In genomic region chrX:139209191-139209828, GRCm38 (mm10) we compare ENCODE assay signal across 11 mouse cellular contexts. TPM values are rescaled to one million over a fixed set of nuclear protein-coding genes. Genes with fewer than 3 reads are reported as not detected.
DNase-seq lines count a peak whose midpoint lies in the region; ATAC-seq and TF ChIP-seq lines count a peak whose summit lies in the region.
"Not testable (repeated sequence)": the region's sequence is repeated elsewhere in the genome, so short reads cannot be mapped to it uniquely, and the experiment has no call there.
"Had no signal": no experiment of that assay in that cellular context is flagged by ENCODE, and none has a peak within 500 bp of the region (broad histone marks: within the 10 kb centered on the region; RNA-seq: fewer than 3 reads in every experiment).

No protein-coding gene starts in this region.

- not testable (repeated sequence) for H3K36me3 ChIP-seq in embryonic facial prominence, embryonic 15.5 days; heart, embryonic 12.5 days; hindbrain, embryonic 13.5 days; kidney, embryonic 14.5 days (ENCODE audit: control insufficient read depth, insufficient read depth, low read length); lung, embryonic 14.5 days (ENCODE audit: insufficient read depth); midbrain, embryonic 16.5 days (ENCODE audit: control insufficient read depth, insufficient read depth, low read length)

- 70% methylated on average over 4 of the region's 4 CpGs for WGBS in embryonic facial prominence, embryonic 15.5 days
- WGBS in heart, embryonic 12.5 days, result 70% methylated on average over 4 of the region's 4 CpGs
- 81% methylated on average over 4 of the region's 4 CpGs for WGBS in hindbrain, embryonic 13.5 days
- 74% methylated on average over 3 of the region's 4 CpGs for WGBS in kidney, embryonic 14.5 days
- WGBS in lung, embryonic 14.5 days, result 72% methylated on average over 4 of the region's 4 CpGs
- 72% methylated on average over 3 of the region's 4 CpGs for WGBS in midbrain, embryonic 16.5 days

- not testable (repeated sequence) for H3K27me3 ChIP-seq in embryonic facial prominence, embryonic 15.5 days; heart, embryonic 12.5 days (replicated peaks); hindbrain, embryonic 13.5 days; kidney, embryonic 14.5 days (ENCODE audit: control insufficient read depth, insufficient read depth, low read length); lung, embryonic 14.5 days (ENCODE audit: insufficient read depth, low read length); midbrain, embryonic 16.5 days (ENCODE audit: control insufficient read depth, insufficient read depth, low read depth, low read length)

- ATAC-seq in embryonic facial prominence, embryonic 15.5 days (ENCODE audit: insufficient number of reproducible peaks, low FRiP score, low TSS enrichment, low read depth); heart, embryonic 12.5 days (ENCODE audit: insufficient number of reproducible peaks, low FRiP score): not testable (repeated sequence)
- ATAC-seq in hindbrain, embryonic 13.5 days (ENCODE audit: low FRiP score), result 0 out of 2 replicates have a peak, but pooled peaks have one; percentile 36
- ATAC-seq in kidney, embryonic 14.5 days (ENCODE audit: low FRiP score, low TSS enrichment), result peak; percentile 36; the same call in 1 of the 2 replicates
- peak; percentile 44; the same call in 1 of the 2 replicates for ATAC-seq in lung, embryonic 14.5 days (ENCODE audit: insufficient read depth)
- 0 out of 2 replicates have a peak, but pooled peaks have one; percentile 48 for ATAC-seq in midbrain, embryonic 16.5 days

- not testable (repeated sequence) for H3K9ac ChIP-seq in embryonic facial prominence, embryonic 15.5 days; heart, embryonic 12.5 days; hindbrain, embryonic 13.5 days; kidney, embryonic 14.5 days (ENCODE audit: low read depth, low read length); lung, embryonic 14.5 days; midbrain, embryonic 16.5 days (ENCODE audit: low read depth, low read length)

- not testable (repeated sequence) for H3K9me3 ChIP-seq in embryonic facial prominence, embryonic 15.5 days (replicated peaks); heart, embryonic 12.5 days (replicated peaks); hindbrain, embryonic 13.5 days; kidney, embryonic 14.5 days (ENCODE audit: control insufficient read depth, low read length); lung, embryonic 14.5 days (ENCODE audit: low read depth, low read length); midbrain, embryonic 16.5 days (replicated peaks; ENCODE audit: control insufficient read depth, low read length, poor library complexity, severe bottlenecking)

- not testable (repeated sequence) for H3K4me2 ChIP-seq in embryonic facial prominence, embryonic 15.5 days (replicated peaks); heart, embryonic 12.5 days; kidney, embryonic 14.5 days (replicated peaks; ENCODE audit: low read depth, low read length)
- peak overlapping the region; percentile 59 for H3K4me2 ChIP-seq in hindbrain, embryonic 13.5 days
- peak overlapping the region; percentile 57 for H3K4me2 ChIP-seq in lung, embryonic 14.5 days
- H3K4me2 ChIP-seq in midbrain, embryonic 16.5 days (ENCODE audit: low read length), result peak overlapping the region; percentile 62

- H3K4me3 ChIP-seq in embryonic facial prominence, embryonic 15.5 days (replicated peaks), result peak overlapping the region; percentile 52; the same call in 1 of the 2 replicates
- 0 out of 2 replicates have a peak overlapping the region, but pooled peaks have one; percentile 60 for H3K4me3 ChIP-seq in heart, embryonic 12.5 days
- H3K4me3 ChIP-seq in hindbrain, embryonic 13.5 days, result peak overlapping the region; percentile 47; the same call in 1 of the 2 replicates
- H3K4me3 ChIP-seq in kidney, embryonic 14.5 days (ENCODE audit: low read length); lung, embryonic 14.5 days (ENCODE audit: low read depth, low read length); midbrain, embryonic 16.5 days (ENCODE audit: low read depth, low read length): not testable (repeated sequence)

- H3K27ac ChIP-seq in embryonic facial prominence, embryonic 15.5 days (replicated peaks); heart, embryonic 12.5 days (ENCODE audit: poor library complexity, severe bottlenecking); hindbrain, embryonic 13.5 days; kidney, embryonic 14.5 days (ENCODE audit: low read depth, low read length); lung, embryonic 14.5 days (ENCODE audit: low read depth); midbrain, embryonic 16.5 days (ENCODE audit: low read length): not testable (repeated sequence)

- not testable (repeated sequence) for TF ChIP-seq CTCF in lung, embryonic 14.5 days (IDR thresholded peaks at IDR 0.05; ENCODE audit: low read depth)

- DNase-seq in 3T3-L1 (ENCODE audit: low read depth, low spot score), result peak; percentile 35
- not testable (repeated sequence) for DNase-seq in lung, embryonic 14.5 days
- DNase-seq in retina, postnatal 1 day, result peak; percentile 25

- not testable (repeated sequence) for H3K4me1 ChIP-seq in embryonic facial prominence, embryonic 15.5 days; heart, embryonic 12.5 days (replicated peaks); hindbrain, embryonic 13.5 days (replicated peaks); kidney, embryonic 14.5 days (ENCODE audit: control insufficient read depth, insufficient read depth, low read length); lung, embryonic 14.5 days (ENCODE audit: insufficient read depth); midbrain, embryonic 16.5 days (ENCODE audit: control insufficient read depth, insufficient read depth, low read length)

RNA-seq across cellular contexts. Expression of gene Mum1l1, which starts 0.5 kb away (rescaled TPM):
- polyA plus RNA-seq in embryonic facial prominence, embryonic 15.5 days (2015; fragmentation: Nextera tagmentation; extraction: Ambion mirVana), result 25.4 and 25.7 TPM in 2 replicates
- 38.8 and 46.4 TPM in 2 replicates for polyA plus RNA-seq in heart, embryonic 12.5 days (2016; fragmentation: Nextera tagmentation; extraction: Ambion mirVana)
- 7.6 and 9.7 TPM in 2 replicates for polyA plus RNA-seq in hindbrain, embryonic 13.5 days (2015; fragmentation: Nextera tagmentation; extraction: Ambion mirVana)
- polyA plus RNA-seq in kidney, embryonic 14.5 days (2014; fragmentation: Nextera tagmentation; extraction: Ambion mirVana), result 15.0 and 17.2 TPM in 2 replicates
- polyA plus RNA-seq in lung, embryonic 14.5 days (2014; fragmentation: Nextera tagmentation; extraction: Ambion mirVana), result 39.3 and 39.6 TPM in 2 replicates
- 9.7 and 10.4 TPM in 2 replicates for polyA plus RNA-seq in midbrain, embryonic 16.5 days (2015; fragmentation: Nextera tagmentation; extraction: Ambion mirVana)

RNA-seq across cellular contexts. Expression of gene 4933428M09Rik, which starts 30.3 kb away (rescaled TPM):
- polyA plus RNA-seq in embryonic facial prominence, embryonic 15.5 days (2015; fragmentation: Nextera tagmentation; extraction: Ambion mirVana), result not detected in 2 replicates
- not detected in 2 replicates for polyA plus RNA-seq in heart, embryonic 12.5 days (2016; fragmentation: Nextera tagmentation; extraction: Ambion mirVana)
- not detected in 2 replicates for polyA plus RNA-seq in hindbrain, embryonic 13.5 days (2015; fragmentation: Nextera tagmentation; extraction: Ambion mirVana)
- polyA plus RNA-seq in kidney, embryonic 14.5 days (2014; fragmentation: Nextera tagmentation; extraction: Ambion mirVana), result not detected in 2 replicates
- not detected in 2 replicates for polyA plus RNA-seq in lung, embryonic 14.5 days (2014; fragmentation: Nextera tagmentation; extraction: Ambion mirVana)
- polyA plus RNA-seq in midbrain, embryonic 16.5 days (2015; fragmentation: Nextera tagmentation; extraction: Ambion mirVana), result not detected in 2 replicates
- polyA plus RNA-seq: gonadal fat pad, adult 2 months; liver, adult 2 months; stomach, embryonic 14.5 days had no signal
